In the genomic region with DNA sequence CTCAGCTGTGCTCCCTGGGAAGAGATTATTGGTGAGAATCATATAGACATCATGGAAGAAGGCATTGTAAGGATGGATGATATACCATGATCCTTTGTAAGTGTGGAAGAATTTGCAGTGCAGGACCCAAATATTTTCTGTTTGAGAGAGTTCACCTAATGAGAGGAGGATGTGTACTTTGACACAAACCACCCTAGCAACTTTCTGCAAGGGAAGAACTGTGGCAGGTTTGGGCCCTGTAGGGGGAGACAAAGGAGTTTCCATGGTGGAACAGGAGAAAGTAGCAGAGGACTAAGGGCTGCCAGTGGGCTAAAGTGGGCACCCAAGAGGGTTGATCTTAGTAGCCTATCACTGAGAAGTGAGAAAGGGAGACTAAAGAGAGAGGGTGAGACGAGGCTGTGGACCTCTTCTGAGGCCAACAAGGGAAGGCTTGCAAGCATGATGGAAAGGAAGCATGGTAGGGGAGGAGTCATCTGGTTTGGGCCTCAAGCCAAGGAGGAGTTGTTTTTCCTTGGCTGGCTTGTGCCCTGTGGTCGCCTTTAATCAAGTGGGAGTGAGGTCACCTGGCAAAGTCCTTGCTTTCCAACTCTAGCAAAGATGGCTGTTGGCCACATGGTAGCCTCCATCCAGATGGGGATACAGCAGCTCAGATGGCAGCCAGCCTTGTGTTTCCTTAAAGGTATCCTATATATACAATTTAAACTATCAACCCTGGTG, we compare ENCODE assay signal across 1 mouse cellular context.
TF ChIP-seq lines count a peak whose summit lies in the region.

No protein-coding gene starts in this region.

TF ChIP-seq in CH12.LX, 34 proteins besides CTCF, POLR2A, EP300 and RAD21:
- TF ChIP-seq MAZ (IDR thresholded peaks at IDR 0.05; ENCODE audit: low read depth, low read length), result no peak
- TF ChIP-seq HCFC1 (IDR thresholded peaks at IDR 0.05; ENCODE audit: low read depth, low read length), result no peak
- no peak for TF ChIP-seq TBP (conservative IDR thresholded peaks at IDR 0.05; ENCODE audit: low read depth, low read length)
